Mouse (Mus musculus): ENCODE data around the gene Lrat. TPM values are rescaled to one million over a fixed set of nuclear protein-coding genes. Genes with fewer than 3 reads are reported as not detected.

Gene Lrat
- total RNA-seq, 2 experiments from 2014 or later = 0.50 to 1.2 TPM

Other genes starting within 250 kb of the Lrat start
- gene Rbm46, start 27.5 kb downstream of the Lrat start, total RNA-seq (2021) = under 1 TPM; 0.16 to 0.36 TPM
- not detected for gene Fgg, start 103.8 kb upstream of the Lrat start, total RNA-seq (2021)
- not detected for gene Fga, start 122.1 kb upstream of the Lrat start, total RNA-seq (2021)
- gene Fgb, start 145.9 kb upstream of the Lrat start, total RNA-seq (2021) = not detected
- gene Plrg1, start 151.5 kb upstream of the Lrat start, total RNA-seq (2021) = 10 to 100 TPM; 27.7 to 28.4 TPM
- under 1 TPM; 0.54 to 0.75 TPM for gene Dchs2, start 224.0 kb upstream of the Lrat start, total RNA-seq (2021)

Measured in heart, postnatal 36 days (tissue).